Mouse (Mus musculus): ENCODE measurements around the gene Fiz1. TPM values are rescaled to one million over a fixed set of nuclear protein-coding genes. Genes with fewer than 3 reads are reported as not detected.

Fiz1 gene
- polyA plus RNA-seq, 1 experiment from 2014 or later: 40.6 TPM

DNA sequence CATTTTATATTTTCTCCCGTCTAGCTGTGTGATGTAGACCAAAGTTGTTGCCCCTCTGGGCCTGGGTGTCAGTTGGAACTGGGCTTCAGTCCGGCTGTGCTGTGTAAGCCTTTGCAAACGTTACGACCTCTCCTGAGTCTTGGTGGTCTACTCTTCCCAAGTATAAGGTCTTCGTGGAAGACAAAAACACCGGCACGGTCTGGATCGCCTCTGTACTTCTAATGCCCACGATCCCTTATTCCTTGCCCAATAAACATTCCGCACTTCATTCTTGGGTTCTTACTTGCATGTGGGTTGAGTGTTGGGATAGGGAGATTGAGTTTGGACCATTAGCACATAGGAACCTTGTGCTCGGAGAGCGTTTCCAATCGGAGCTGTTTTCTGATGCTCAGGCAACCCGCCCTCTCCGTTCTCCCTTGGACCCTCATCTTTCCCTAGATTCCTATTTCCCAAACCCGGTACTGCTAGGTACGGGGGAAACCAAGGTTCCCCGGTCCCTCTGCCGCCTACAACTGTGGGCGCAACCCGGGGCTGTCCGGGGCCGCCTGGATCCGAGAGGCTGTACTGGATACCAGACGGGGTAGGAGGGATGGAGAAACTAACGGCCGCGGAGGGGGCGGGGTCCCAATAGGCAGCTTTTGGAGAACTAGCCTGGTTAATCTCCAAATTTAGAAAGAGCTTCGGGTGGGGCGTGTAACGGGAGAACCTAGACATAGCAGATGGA is 39.1 kb upstream of the Fiz1 start:
- Histone ChIP-seq H3K36me3 (no peaks in the 10 kb centered on the region), H3K9me3 (no peaks in the 10 kb centered on the region), H3K4me1 (peaks cover 31% of the 10 kb centered on the region), H3K27ac (no peak overlapping the region), H3K4me3 (replicated peaks) (peak overlapping the region; percentile 81), H3K27me3 (replicated peaks) (peaks cover 67% of the 10 kb centered on the region), H3K9ac (no peak overlapping the region), H3K4me2 (peak overlapping the region; percentile 80)
- ATAC-seq (ENCODE audit: insufficient read depth, low FRiP score, low read depth): no peak
- WGBS: 10% methylated on average over 32 of the region's 32 CpGs

DNA sequence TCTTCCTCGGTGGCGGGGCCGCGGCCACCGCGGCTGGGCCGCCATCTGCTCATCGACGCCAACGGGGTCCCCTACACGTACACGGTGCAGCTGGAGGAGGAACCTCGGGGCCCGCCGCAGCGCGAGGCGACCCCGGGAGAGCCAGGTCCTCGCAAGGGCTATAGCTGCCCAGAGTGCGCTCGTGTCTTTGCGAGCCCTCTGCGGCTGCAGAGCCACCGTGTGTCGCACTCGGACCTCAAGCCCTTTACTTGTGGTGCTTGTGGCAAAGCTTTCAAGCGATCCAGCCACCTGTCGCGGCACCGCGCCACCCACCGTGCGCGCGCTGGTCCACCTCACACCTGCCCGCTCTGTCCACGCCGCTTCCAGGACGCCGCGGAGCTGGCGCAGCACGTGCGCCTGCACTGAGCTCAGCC is 38.4 kb upstream of the Fiz1 start:
- Histone ChIP-seq H3K36me3 (no peaks in the 10 kb centered on the region), H3K4me3 (replicated peaks) (peak overlapping the region; percentile 81), H3K27ac (no peak overlapping the region), H3K9me3 (no peaks in the 10 kb centered on the region), H3K4me1 (peaks cover 31% of the 10 kb centered on the region), H3K4me2 (peak overlapping the region; percentile 80), H3K27me3 (replicated peaks) (peaks cover 61% of the 10 kb centered on the region), H3K9ac (peak overlapping the region; percentile 29)
- no peak for ATAC-seq (ENCODE audit: insufficient read depth, low FRiP score, low read depth)
- WGBS: 6% methylated on average over 45 of the region's 45 CpGs

- 2% methylated on average over 12 of the region's 12 CpGs for WGBS
- Histone ChIP-seq H3K9ac (peak overlapping the region; percentile 29; the same call in 1 of the 2 replicates), H3K4me2 (peak overlapping the region; percentile 80), H3K4me1 (peaks cover 31% of the 10 kb centered on the region), H3K27me3 (replicated peaks) (peaks cover 56% of the 10 kb centered on the region), H3K27ac (no peak overlapping the region), H3K36me3 (no peaks in the 10 kb centered on the region), H3K4me3 (replicated peaks) (peak overlapping the region; percentile 81), H3K9me3 (no peaks in the 10 kb centered on the region)
- ATAC-seq (ENCODE audit: insufficient read depth, low FRiP score, low read depth): no peak
Measured at GRCm38 (mm10) chr7:5052438-5052837, 37.9 kb upstream of the Fiz1 start.

DNA sequence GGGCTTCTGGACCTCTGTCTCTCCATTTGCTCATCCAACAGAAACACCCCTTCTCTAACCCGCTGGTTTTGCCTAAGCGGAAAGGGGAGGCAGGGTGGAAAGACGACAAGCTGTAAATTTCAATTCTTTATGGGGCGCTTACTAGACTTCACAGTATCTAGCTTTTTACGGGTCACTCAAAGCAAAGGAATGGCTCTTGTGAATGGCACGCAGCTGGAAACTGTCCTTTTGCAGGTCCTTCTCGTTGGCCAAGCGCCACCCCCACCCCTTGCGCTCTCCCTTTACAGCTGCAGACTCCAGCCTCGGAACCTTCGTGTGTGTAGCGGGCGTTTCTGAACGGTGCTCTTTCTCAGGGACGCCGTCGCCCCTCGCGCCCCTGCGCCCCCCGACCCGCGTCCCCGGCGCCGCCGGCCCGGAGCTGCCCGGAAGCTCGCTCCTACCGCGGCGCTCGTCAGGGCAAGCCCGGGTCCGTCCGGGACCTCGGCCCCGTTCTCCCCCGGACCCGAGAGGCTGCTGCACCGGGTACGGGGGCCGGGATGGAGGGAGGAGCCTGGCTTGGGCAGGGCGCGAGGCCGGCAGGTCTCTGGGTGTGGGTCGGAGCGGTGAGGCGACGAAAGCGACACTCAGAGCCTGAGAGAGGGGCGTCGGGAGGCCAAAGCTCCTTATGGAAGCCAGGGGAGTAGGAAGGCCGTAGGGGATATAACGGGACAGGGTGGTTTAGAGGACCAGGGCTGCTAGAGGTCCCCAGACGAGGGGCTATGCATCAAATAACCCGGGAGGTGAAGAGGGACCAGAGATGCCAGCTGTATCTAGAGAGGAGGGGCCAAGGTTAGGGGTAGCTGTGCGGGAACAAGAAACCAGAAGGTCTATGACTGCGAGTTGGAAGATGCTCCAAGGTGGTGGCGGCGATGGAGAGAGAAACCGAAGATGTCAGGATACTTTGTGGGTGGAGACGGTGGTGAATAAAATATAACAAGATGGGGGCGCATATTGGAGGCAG is 37.0 kb upstream of the Fiz1 start, which contains the start of gene Zfp580:
Gene Zfp580, plus strand, starts transcription at position 346 of the 1,000 bp plus-strand sequence.
- H3K27me3 ChIP-seq (replicated peaks): peaks cover 47% of the 10 kb centered on the region
- H3K36me3 ChIP-seq: no peaks in the 10 kb centered on the region
- H3K27ac ChIP-seq: peak within 1 kb of the TSS; percentile 72; the same call in 1 of the 2 replicates
- peak within 1 kb of the TSS; percentile 81 for H3K4me3 ChIP-seq (replicated peaks)
- H3K9me3 ChIP-seq: no peaks in the 10 kb centered on the region
- H3K4me1 ChIP-seq: peaks cover 23% of the 10 kb centered on the region
- under 1% methylated on average over 65 of the region's 65 CpGs for WGBS
- peak within 1 kb of the TSS; percentile 7; the same call in 1 of the 2 replicates for H3K9ac ChIP-seq
- peak; percentile 74; the same call in 1 of the 2 replicates for ATAC-seq (ENCODE audit: insufficient read depth, low FRiP score, low read depth)
- H3K4me2 ChIP-seq: peak within 1 kb of the TSS; percentile 80

- peaks cover 6% of the 10 kb centered on the region for H3K27me3 ChIP-seq (replicated peaks)
- no peak for ATAC-seq (ENCODE audit: insufficient read depth, low FRiP score, low read depth)
- no peaks in the 10 kb centered on the region for H3K36me3 ChIP-seq
- H3K9me3 ChIP-seq: no peaks in the 10 kb centered on the region
- H3K27ac ChIP-seq: no peak overlapping the region
- H3K4me3 ChIP-seq (replicated peaks): no peak overlapping the region
- no peak overlapping the region for H3K9ac ChIP-seq
- WGBS: 21% methylated on average over 2 of the region's 2 CpGs
- no peak overlapping the region for H3K4me2 ChIP-seq
- 0 out of 2 replicates have a peak, but pooled peaks cover 6% of the 10 kb centered on the region for H3K4me1 ChIP-seq
Measured at GRCm38 (mm10) chr7:5047313-5047712, 32.8 kb upstream of the Fiz1 start.

DNA sequence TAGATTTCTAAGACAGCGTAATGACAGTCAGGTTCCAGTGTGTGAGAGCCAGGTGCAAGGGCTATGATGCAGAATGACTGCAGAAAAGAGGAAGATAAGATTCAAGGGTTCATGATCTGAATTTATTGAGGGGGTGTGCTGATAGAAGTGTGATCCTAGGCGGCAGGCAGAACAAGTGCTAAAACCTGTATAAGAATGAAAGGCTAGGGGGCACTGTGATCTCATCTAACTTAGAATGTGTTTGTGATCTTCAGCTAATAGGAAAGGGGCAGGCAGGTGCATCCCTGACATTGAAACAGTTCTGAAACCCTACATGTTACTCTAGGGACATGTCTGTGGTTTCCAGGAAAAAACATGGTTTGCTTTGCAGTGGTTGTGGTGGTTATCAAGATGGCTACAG is 31.6 kb upstream of the Fiz1 start:
- H3K9ac ChIP-seq: no peak overlapping the region
- no peaks in the 10 kb centered on the region for H3K27me3 ChIP-seq (replicated peaks)
- H3K27ac ChIP-seq: no peak overlapping the region
- 74% methylated on average over 2 of the region's 2 CpGs for WGBS
- H3K36me3 ChIP-seq: no peaks in the 10 kb centered on the region
- ATAC-seq (ENCODE audit: insufficient read depth, low FRiP score, low read depth): no peak
- H3K4me3 ChIP-seq (replicated peaks): no peak overlapping the region
- 0 out of 2 replicates have a peak, but pooled peaks cover 6% of the 10 kb centered on the region for H3K4me1 ChIP-seq
- no peak overlapping the region for H3K4me2 ChIP-seq
- no peaks in the 10 kb centered on the region for H3K9me3 ChIP-seq

GRCm38 (mm10) chr7:5044981-5045380 is 30.5 kb upstream of the Fiz1 start:
- H3K9ac ChIP-seq: no peak overlapping the region
- no peak overlapping the region for H3K4me3 ChIP-seq (replicated peaks)
- no peaks in the 10 kb centered on the region for H3K9me3 ChIP-seq
- H3K4me1 ChIP-seq: no peaks in the 10 kb centered on the region
- no peak overlapping the region for H3K27ac ChIP-seq
- no peak for ATAC-seq (ENCODE audit: insufficient read depth, low FRiP score, low read depth)
- no peaks in the 10 kb centered on the region for H3K36me3 ChIP-seq
- 67% methylated on average over 2 of the region's 2 CpGs for WGBS
- H3K27me3 ChIP-seq (replicated peaks): no peaks in the 10 kb centered on the region
- no peak overlapping the region for H3K4me2 ChIP-seq

- Histone ChIP-seq H3K4me1 (no peaks in the 10 kb centered on the region), H3K9ac (peak overlapping the region; percentile 58; the same call in 1 of the 2 replicates), H3K36me3 (peaks cover 23% of the 10 kb centered on the region), H3K4me3 (replicated peaks) (peak overlapping the region; percentile 65), H3K4me2 (peak overlapping the region; percentile 54), H3K27me3 (replicated peaks) (no peaks in the 10 kb centered on the region), H3K9me3 (no peaks in the 10 kb centered on the region), H3K27ac (peak overlapping the region; percentile 96)
- ATAC-seq (ENCODE audit: insufficient read depth, low FRiP score, low read depth): no peak
- 15% methylated on average over 5 of the region's 5 CpGs for WGBS
Measured at GRCm38 (mm10) chr7:5038940-5039339, 24.4 kb upstream of the Fiz1 start.

DNA sequence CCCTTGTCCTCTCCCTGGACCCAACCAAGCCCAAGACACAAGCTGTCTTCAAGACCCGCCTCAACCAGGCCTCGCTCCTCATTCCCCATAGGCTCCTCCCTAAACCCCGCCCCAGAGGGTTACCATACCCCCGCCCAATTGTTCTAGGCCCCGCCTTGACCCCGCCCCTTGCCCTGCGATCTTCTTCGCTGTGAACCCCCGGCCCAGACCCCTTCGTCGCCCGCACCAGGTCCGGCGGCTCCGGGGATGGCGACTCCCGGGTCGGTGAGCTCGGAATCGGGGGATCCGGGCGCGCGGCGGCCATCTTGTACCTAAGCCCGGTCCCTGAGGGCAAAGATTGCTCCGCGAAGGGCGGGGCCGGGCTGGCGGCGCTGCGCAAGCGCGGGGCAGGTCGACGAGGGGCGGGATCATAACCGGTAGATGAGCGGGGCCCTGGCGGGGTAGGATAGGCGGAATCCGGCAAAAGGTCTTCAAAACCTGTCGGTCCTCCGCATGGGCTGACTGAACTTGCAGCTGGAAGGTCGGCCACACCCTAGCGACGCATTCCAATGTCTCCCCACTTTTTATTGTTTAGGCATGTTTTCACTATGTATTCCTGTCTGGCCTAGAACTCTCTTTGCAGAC is 23.7 kb upstream of the Fiz1 start, which contains the start of gene Zfp784:
Gene Zfp784, minus strand, starts transcription at position 338 of the 624 bp plus-strand sequence.
- H3K9ac ChIP-seq: peak within 1 kb of the TSS; percentile 58
- no peaks in the 10 kb centered on the region for H3K27me3 ChIP-seq (replicated peaks)
- peak within 1 kb of the TSS; percentile 96 for H3K27ac ChIP-seq
- no peaks in the 10 kb centered on the region for H3K4me1 ChIP-seq
- peak; percentile 98 for ATAC-seq (ENCODE audit: insufficient read depth, low FRiP score, low read depth)
- H3K4me3 ChIP-seq (replicated peaks): peak within 1 kb of the TSS; percentile 65
- no peaks in the 10 kb centered on the region for H3K9me3 ChIP-seq
- H3K4me2 ChIP-seq: peak within 1 kb of the TSS; percentile 54
- under 1% methylated on average over 48 of the region's 48 CpGs for WGBS
- H3K36me3 ChIP-seq: peaks cover 30% of the 10 kb centered on the region

DNA sequence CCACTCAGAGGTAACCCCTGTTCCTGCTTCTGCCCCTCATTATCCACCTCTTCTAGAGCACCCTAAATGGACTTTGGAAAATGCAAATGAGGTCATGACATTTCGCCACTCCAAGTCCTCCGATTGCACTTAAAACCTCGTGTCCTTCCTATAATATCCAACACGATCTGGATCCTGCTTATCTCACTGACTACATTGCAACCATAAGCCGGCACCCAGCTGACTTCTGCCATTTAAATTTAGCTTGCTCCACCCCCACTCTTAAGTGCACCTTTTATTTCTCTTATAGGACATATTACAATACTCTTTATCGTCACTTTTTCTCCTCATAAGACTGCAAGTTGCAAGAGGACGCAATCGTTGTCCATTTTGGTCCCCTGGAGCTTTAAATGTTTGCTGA is 23.0 kb upstream of the Fiz1 start:
- Histone ChIP-seq H3K9me3 (no peaks in the 10 kb centered on the region), H3K4me2 (peak overlapping the region; percentile 54), H3K4me3 (replicated peaks) (peak overlapping the region; percentile 65), H3K27ac (peak overlapping the region; percentile 96), H3K4me1 (no peaks in the 10 kb centered on the region), H3K36me3 (peaks cover 38% of the 10 kb centered on the region), H3K27me3 (replicated peaks) (no peaks in the 10 kb centered on the region), H3K9ac (no peak overlapping the region)
- no peak for ATAC-seq (ENCODE audit: insufficient read depth, low FRiP score, low read depth)
- 88% methylated on average over 8 of the region's 8 CpGs for WGBS

DNA sequence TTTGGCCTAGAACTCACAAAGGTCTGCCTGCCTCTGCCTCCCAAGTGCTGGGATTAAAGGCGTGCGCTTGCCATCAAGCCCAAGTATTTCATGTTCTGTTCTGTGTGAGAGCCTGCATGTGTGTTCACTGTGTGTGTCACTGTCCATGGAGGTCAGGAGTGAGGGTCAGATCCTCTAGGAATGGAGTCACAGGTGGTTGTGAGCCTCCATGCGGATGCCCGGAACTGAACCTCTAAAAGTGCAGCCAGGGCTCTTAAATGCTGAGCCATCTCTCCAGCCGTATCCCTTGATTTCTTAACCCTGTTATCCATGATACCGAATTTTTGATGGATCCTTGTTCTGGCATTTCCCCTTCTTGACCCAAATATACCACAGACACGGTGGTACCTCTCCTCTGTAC is 22.5 kb upstream of the Fiz1 start:
- no peak for ATAC-seq (ENCODE audit: insufficient read depth, low FRiP score, low read depth)
- Histone ChIP-seq H3K9ac (no peak overlapping the region), H3K4me1 (no peaks in the 10 kb centered on the region), H3K9me3 (peaks cover 2% of the 10 kb centered on the region; the same call in 1 of the 2 replicates), H3K36me3 (peaks cover 42% of the 10 kb centered on the region), H3K4me2 (no peak overlapping the region), H3K27me3 (replicated peaks) (no peaks in the 10 kb centered on the region), H3K27ac (no peak overlapping the region), H3K4me3 (replicated peaks) (no peak overlapping the region)
- WGBS: 91% methylated on average over 7 of the region's 7 CpGs
